Mouse (Mus musculus) T-cell, adult 2 months (primary cell): ENCODE measurements around the gene Rsrp1.
"Not testable (repeated sequence)": the region's sequence is repeated elsewhere in the genome, so short reads cannot be mapped to it uniquely, and the experiment has no call there.

ENCODE experiments used
- DNase-seq: peaks from one replicate; pipeline ENCODE4 v3.0.0; 2022; ENCODE audit warnings: low spot score

Gene Rsrp1

GRCm38 (mm10) chr4:134923258-134924018 is at the start of gene Rsrp1:
Gene Rsrp1, plus strand, starts transcription at chr4:134923592.
- peak; percentile 97 for DNase-seq

- no peak for DNase-seq
These were observed 47.2 kb upstream of the Rsrp1 start for GRCm38 (mm10) chr4:134876171-134876570.

- peak; percentile 64 for DNase-seq
These were observed 43.9 kb upstream of the Rsrp1 start for GRCm38 (mm10) chr4:134879410-134879981.

GRCm38 (mm10) chr4:134880041-134880440 is 43.4 kb upstream of the Rsrp1 start:
- peak; percentile 16 for DNase-seq

GRCm38 (mm10) chr4:134883266-134883665 is 40.1 kb upstream of the Rsrp1 start:
- DNase-seq: peak; percentile 38

GRCm38 (mm10) chr4:134883808-134884207 is 39.6 kb upstream of the Rsrp1 start:
- no peak for DNase-seq

- DNase-seq: no peak
These were observed 39.0 kb upstream of the Rsrp1 start for GRCm38 (mm10) chr4:134884364-134884763.

GRCm38 (mm10) chr4:134892096-134892495 is 31.3 kb upstream of the Rsrp1 start:
- peak; percentile 56 for DNase-seq

GRCm38 (mm10) chr4:134897256-134897655 is 26.1 kb upstream of the Rsrp1 start:
- no peak for DNase-seq

GRCm38 (mm10) chr4:134901126-134901525 is 22.3 kb upstream of the Rsrp1 start:
- DNase-seq: no peak

GRCm38 (mm10) chr4:134903046-134903445 is 20.3 kb upstream of the Rsrp1 start:
- DNase-seq: no peak

- not testable (repeated sequence) for DNase-seq
These were observed 12.0 kb upstream of the Rsrp1 start for GRCm38 (mm10) chr4:134911406-134911805.

GRCm38 (mm10) chr4:134913413-134913812 is 10.0 kb upstream of the Rsrp1 start:
- peak; percentile 80 for DNase-seq

- no peak for DNase-seq
These were observed 9.1 kb upstream of the Rsrp1 start for GRCm38 (mm10) chr4:134914122-134914863.

GRCm38 (mm10) chr4:134914864-134915209 is 8.6 kb upstream of the Rsrp1 start, which contains the start of gene Tmem50a:
Gene Tmem50a, minus strand, starts transcription at chr4:134915024.
- DNase-seq: peak; percentile 97

- peak; percentile 37 for DNase-seq
These were observed 8.0 kb upstream of the Rsrp1 start for GRCm38 (mm10) chr4:134915223-134916050.

GRCm38 (mm10) chr4:134917194-134917593 is 6.2 kb upstream of the Rsrp1 start:
- no peak for DNase-seq

- peak; percentile 92 for DNase-seq
These were observed 5.0 kb upstream of the Rsrp1 start for GRCm38 (mm10) chr4:134918381-134918780.

GRCm38 (mm10) chr4:134919733-134920540 is 3.5 kb upstream of the Rsrp1 start:
- DNase-seq: peak; percentile 32

- no peak for DNase-seq
These were observed 2.8 kb upstream of the Rsrp1 start for GRCm38 (mm10) chr4:134920631-134921030.

GRCm38 (mm10) chr4:134921703-134922102 is 1.7 kb upstream of the Rsrp1 start:
- DNase-seq: no peak
